Mouse (Mus musculus): ENCODE results near the gene Cdk20.
"Not testable (repeated sequence)": the region's sequence is repeated elsewhere in the genome, so short reads cannot be mapped to it uniquely, and the experiment has no call there.

The Cdk20 gene

GRCm38 (mm10) chr13:64424347-64424746, 7.8 kb upstream of the Cdk20 start:
- DNase-seq, result no peak

GRCm38 (mm10) chr13:64425280-64425679, 6.8 kb upstream of the Cdk20 start:
- no peak for DNase-seq

GRCm38 (mm10) chr13:64429328-64429727, 2.8 kb upstream of the Cdk20 start:
- peak in 1 of 2 experiments; percentile 12 for DNase-seq

DNA sequence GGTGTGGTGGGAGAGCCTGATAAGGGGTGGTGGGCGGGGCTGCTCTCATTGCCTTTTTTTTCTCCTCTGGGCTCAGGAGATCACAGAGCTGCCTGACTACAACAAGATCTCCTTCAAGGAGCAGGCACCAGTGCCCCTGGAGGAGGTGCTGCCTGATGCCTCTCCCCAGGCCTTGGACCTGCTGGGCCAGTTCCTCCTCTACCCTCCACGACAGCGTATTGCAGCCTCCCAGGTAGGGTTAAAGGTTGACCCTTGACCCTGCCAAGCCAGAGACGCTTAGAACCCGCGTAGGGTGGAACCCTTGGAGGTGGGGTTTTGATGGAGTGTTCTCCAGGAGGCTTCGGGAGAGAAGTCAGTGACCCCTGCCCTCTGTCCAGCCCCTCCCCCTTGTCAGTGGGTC, 5.7 kb downstream of the Cdk20 start:
- DNase-seq, result no peak

DNA sequence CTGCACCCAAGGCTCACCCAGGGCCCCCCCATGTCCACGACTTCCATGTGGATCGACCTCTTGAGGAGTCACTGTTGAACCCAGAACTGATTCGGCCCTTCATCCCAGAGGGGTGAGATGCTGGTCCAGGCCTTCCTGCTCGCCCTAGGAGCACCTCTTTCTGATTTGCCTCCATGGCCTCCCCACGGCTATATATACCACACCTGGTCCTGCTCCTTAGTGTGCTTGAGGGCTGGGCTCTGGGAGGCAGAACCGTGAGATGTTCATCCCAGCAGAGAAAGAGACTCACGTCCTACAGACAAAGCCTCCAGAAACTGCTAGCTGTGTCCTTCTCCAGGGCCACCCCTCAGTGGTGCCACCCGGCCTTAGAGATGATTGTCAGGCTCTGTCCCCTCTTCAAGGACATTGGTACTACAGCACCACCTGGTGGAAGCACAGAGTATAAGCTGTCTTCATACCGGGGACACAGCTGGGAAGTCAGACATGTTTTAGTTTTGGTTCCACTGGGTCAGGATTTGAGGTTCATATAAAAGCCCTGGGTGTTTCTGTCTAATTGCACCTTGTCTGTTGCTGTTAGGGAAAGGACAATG, 6.8 kb downstream of the Cdk20 start:
- peak; percentile 68 to 83 for DNase-seq

- DNase-seq, result no peak
These were observed 7.4 kb downstream of the Cdk20 start for GRCm38 (mm10) chr13:64439471-64439870.

- no peak for DNase-seq
These were observed 8.5 kb downstream of the Cdk20 start for GRCm38 (mm10) chr13:64440592-64440991.

GRCm38 (mm10) chr13:64443263-64443894, 11.3 kb downstream of the Cdk20 start:
- DNase-seq, result peak; percentile 60 to 82

DNA sequence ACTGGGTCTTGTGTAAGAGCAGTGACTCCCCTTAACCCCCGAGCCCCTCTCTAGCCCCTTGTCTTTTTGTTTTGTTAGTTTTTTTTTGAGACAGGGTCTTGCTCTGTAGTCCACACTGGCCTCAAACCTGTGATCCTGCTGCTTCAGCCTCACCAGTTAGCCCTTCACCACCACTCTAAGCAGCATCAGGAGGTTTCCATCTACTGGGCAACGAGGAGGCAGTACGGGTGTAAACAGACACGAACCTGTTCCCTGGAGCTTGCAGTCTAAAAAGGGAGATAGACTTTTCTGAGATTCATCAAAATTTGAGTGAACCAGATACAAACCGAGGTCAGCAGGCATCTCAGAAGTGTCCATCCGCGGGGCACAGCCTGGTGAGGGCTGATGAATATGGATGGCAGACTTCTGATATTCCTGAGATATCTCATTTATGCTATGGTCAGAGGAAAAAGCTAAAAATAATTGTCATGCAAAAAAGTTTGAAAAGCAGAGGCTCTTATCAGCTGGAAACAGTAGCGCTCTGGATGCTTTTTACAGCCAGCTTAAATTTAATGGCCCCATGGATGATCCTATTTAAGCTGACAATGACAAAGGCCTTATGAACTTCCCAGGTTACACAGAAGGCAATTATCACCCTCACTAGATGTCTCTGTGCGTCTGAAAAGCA, 13.3 kb downstream of the Cdk20 start:
- DNase-seq, result no peak

DNA sequence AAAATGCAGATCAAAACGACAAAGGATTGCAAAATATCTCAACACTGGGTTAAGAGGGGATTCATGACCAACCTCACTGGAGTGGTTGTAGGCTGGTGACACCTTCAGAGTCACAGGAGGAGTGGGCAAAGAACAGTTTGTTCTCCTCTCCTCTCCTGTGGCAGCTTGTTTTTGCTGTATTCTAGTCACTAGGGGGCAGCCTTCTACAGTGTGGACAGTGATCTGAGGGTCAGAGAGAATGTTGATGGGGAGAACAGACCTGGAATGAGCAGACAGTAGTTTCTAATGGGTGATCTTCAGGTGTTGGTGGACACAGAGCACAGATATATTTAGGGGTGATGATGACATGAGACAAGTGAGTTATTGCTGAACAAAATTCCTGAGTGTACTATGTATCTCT, 15.8 kb downstream of the Cdk20 start:
- DNase-seq, result peak in 1 of 2 experiments; percentile 49

DNA sequence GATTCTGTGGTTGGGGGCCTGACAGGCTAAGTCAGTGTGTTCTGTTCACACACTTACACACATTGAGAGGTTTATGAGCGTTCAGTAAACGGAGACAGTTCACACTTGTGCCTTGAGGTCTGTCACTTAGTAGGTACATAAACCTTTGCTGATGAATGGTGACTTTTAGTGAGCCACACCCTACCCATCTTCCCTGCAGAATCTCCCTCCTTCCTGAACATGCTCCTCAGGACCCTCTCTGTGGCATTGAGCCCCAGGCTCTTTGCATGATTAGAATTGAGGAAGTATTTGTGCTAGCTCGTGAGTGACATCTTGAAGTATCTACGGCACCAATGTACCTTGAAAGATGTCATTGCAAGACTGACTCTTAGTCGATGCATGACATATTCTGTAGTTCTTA, 16.6 kb downstream of the Cdk20 start:
- no peak for DNase-seq

- DNase-seq, result no peak
These were observed 18.1 kb downstream of the Cdk20 start for GRCm38 (mm10) chr13:64450001-64450794.

DNA sequence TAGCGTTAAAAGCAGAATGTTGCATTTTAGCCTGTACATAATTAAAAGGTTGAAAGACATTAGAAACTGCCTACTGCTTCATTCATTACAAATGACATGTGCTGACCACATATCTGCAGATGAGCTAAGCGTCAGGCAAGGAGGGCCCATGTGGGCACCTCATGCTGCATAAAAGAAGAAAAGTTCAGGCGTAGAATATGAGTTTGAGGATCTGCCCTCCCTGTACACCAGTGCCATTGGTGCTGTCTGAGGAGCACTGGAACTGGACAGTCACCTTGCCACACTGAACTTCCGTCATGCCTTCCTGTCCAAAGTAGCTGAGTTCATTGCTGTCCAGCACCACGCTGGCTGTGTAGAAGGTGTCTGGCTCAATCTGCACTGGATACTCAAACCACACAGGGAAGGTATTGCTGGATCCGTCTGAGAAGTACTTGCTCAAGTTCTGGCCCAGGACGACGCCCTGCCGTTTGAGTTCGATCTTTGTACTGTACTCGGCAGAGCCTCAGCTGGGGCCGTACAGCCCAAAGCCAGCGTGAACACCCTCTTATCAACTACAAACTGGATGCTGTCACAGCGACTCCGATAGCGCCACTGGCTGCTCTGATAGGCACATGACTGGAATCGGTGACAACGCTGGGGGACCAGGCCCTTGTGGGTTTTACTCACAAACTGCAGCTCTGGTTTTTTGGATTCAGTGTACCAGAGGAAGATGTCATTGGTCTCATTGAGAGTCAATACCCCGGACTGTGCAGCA, 25.3 kb downstream of the Cdk20 start:
- not testable (repeated sequence) for DNase-seq

GRCm38 (mm10) chr13:64458181-64458580, 26.1 kb downstream of the Cdk20 start:
- peak; percentile 51 to 58 for DNase-seq

DNA sequence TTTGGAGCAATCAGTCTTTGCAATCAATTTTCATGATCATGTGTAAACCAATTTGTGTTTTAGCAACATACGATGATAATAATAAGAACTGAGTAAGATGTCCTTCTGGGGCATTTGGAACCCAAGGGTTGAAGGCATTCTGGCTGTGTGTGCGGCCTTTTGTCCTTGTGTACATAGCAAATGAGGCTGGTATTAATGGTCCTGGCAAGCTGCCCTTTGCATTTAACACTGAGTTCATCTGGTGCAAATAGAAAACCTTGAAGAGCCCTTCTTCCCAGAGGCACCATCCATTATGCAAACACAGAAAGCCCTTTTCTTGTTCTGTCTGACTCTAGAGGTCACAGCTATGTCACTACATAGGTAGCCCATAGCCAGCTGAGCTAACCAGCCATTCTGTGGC, 30.5 kb downstream of the Cdk20 start:
- DNase-seq, result no peak

GRCm38 (mm10) chr13:64465166-64465565, 33.1 kb downstream of the Cdk20 start:
- DNase-seq, result peak; percentile 47 to 77

GRCm38 (mm10) chr13:64467886-64468285, 35.8 kb downstream of the Cdk20 start:
- peak in 1 of 2 experiments; percentile 14 for DNase-seq

DNA sequence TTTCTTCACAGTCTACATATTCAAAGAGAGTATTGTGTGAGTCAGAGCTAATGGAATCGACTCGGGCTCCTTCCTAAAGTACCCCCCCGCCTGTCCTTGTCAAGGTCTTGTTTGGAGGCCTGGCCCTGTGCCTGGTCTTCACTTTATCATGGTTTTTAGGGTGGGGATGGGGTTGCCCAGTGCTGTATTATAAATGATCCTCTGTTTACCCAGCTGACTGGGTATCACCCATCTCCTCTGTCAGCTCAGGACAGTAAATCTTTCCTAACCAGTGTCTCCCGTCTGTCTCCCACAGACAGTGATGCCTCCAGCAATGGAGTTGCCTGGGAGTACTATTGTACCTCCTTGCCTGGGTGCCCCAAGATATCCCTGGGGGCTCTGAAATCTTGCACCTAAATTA, 45.9 kb downstream of the Cdk20 start:
- no peak for DNase-seq

- DNase-seq, result no peak
These were observed 47.8 kb downstream of the Cdk20 start for GRCm38 (mm10) chr13:64479960-64480359.

DNA sequence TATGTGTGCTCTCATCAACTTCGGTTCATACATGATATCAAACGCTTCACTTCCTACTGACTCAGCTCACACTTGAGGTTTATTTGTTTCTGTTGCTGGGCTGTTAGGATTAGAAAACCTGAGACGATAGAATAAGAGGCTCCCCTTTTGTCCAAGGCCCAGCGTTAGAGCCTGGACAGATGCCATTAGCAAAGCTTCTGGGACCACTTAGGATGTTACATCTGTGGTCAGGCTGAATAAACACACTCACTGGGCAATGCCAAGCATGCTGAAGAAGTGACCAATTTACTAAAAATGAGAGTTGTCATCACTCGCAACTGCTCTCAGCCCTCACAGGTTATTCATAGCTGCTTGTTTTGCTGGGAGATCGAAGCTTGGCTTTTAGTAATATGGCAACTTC, 57.8 kb downstream of the Cdk20 start:
- DNase-seq, result no peak
